Mouse (Mus musculus) cerebellum, adult 2 months (tissue): Measurements from ENCODE around the gene Fntb. TPM values are rescaled to one million over a fixed set of nuclear protein-coding genes. Genes with fewer than 3 reads are reported as not detected.

Experiments
- DNase-seq, 2 experiments: peaks; one replicate each; pipeline ENCODE4 v3.0.0; 2021
- H3K27ac ChIP-seq: fragments of 200-500 bp; 2 replicates; pipeline ENCODE4 v1.5.1; 2012; ENCODE audit warnings: low read length, control low read depth, inconsistent platforms; ENCODE audit not compliant: insufficient read depth
- H3K27me3 ChIP-seq: fragments of 200-500 bp; 2 replicates; pipeline ENCODE4 v1.6.1; 2012; ENCODE audit warnings: inconsistent platforms, mild to moderate bottlenecking, low read length, moderate library complexity; ENCODE audit not compliant: control insufficient read depth, insufficient read depth
- H3K4me1 ChIP-seq: fragments of 200-500 bp; 2 replicates; pipeline ENCODE4 v1.6.1; 2011; ENCODE audit warnings: low read length; ENCODE audit not compliant: control insufficient read depth, insufficient read depth
- H3K4me3 ChIP-seq: fragments of 200-500 bp; replicated peaks from 2 replicates; pipeline ENCODE3; 2011; ENCODE audit warnings: mild to moderate bottlenecking, low read depth, low read length, control low read depth; ENCODE audit not compliant: insufficient read depth
- CTCF ChIP-seq: fragments of 200-500 bp; IDR thresholded peaks from 2 replicates; pipeline ENCODE4 v1.5.1; 2011; ENCODE audit warnings: low read depth, mild to moderate bottlenecking, control low read depth, low read length, moderate library complexity, borderline replicate concordance; ENCODE audit not compliant: insufficient read depth
- POLR2A ChIP-seq: fragments of 200-500 bp; IDR thresholded peaks from 2 replicates; pipeline ENCODE4 v1.6.1; 2011; ENCODE audit warnings: low read length, control low read depth, borderline replicate concordance; ENCODE audit not compliant: insufficient read depth
- WGBS: fragments of 180-500 bp; shearing (Covaris S2); methylation state at CpG from one replicate; pipeline ENCODE4 v1.1.7; 2018; 5-methylcytosine and 5-hydroxymethylcytosine counted together
- polyA plus RNA-seq: library from polyadenylated mRNA; depleted of rRNA; stranded (reverse); fragments of >200 nt; gene quantifications from 2 replicates; pipeline ENCODE4 v1.2.3, GENCODE M21; 2012

The Fntb gene
- polyA plus RNA-seq, 1 experiment: 55.9 TPM

DNA sequence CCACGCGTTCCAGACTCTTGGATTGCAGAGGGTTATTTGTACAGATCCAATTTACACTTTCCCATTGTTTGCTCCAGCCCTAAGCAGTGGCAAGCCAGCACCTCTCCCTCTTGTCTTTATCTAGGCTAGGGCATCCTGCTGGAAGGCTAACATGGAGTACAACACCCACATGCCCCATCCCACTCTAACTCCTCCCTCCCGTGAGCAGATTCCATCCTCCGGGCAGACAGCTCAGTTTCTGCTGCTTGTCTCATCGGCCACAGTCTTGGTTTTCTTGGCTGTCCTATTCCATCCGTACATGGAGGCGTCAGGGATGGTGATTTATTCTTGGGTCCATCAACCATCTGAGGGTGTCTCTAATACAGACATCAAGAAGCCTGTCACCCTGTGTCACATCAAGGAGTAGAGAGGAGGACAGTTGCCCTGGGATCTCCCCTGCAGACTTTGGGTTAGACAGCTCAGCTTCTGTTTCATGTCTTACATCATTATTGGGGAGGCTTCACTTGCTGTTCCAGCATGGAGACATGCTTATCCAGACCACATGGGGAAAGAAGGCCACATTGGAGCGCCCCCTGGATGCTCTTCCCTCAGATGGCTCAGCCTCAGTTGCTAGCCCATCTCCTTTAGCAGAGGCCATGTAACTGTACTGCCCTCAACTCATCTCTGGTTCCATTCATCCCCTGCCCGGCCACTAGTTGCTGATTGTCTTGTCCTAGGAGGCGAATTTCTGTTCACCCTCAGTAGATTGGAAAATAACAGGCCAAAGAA, 129.6 kb downstream of the Fntb start:
- H3K4me1 ChIP-seq: peaks cover 36% of the 10 kb centered on the region
- DNase-seq: no peak
- H3K27me3 ChIP-seq: no peaks in the 10 kb centered on the region
- TF ChIP-seq CTCF: no peak
- no peak for TF ChIP-seq POLR2A
- H3K27ac ChIP-seq: peak overlapping the region; percentile 86
- no peak overlapping the region for H3K4me3 ChIP-seq
- WGBS: 78% methylated on average over 10 of the region's 10 CpGs

DNA sequence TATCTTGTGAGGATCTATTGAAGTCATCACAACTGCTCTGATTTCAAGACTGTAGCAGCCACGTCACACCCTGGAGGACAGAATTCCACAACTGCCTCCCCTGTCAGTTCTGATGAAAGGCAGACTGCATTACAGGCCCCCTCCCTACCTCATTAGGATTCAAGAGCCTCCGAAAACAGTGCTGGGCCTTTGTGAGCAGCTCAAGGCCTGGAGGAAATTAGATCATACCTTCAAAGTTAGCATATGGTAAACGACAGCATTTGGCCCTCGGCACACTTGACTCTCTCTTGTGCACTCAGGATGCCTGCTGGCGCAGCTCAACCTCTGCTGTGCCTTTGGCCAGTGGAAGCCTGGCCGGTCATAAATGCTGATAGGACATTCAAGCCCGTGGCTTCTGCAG, 130.4 kb downstream of the Fntb start:
- Histone ChIP-seq H3K4me3 (no peak overlapping the region), H3K4me1 (peaks cover 31% of the 10 kb centered on the region), H3K27me3 (no peaks in the 10 kb centered on the region), H3K27ac (peak overlapping the region; percentile 86)
- TF ChIP-seq CTCF: no peak
- DNase-seq: peak; percentile 77 to 90
- 9% methylated on average over 7 of the region's 7 CpGs for WGBS

DNA sequence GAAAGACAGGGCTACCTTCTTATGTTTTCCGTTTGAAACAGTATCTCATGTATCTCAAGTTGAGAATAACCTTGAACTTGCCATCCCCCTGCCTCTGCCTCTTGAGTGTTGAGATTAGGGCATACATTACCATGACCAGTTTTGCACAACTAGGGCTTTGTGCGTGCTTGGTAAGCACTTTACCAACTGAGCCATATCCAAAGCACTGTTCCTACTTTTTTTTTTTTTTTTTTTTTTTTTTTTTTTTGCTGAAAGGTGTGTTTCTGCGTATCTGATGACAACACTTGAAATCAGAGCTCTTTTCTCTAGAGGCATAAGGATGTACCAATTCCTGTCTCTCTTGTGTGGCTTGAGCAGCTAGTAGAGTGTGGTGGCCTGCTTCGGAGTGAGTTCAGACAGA, 131.2 kb downstream of the Fntb start:
- TF ChIP-seq POLR2A (no peak), CTCF (no peak)
- no peak overlapping the region for H3K4me3 ChIP-seq
- DNase-seq: no peak
- H3K4me1 ChIP-seq: peaks cover 30% of the 10 kb centered on the region; the same call in 1 of the 2 replicates
- peak overlapping the region; percentile 49; the same call in 1 of the 2 replicates for H3K27ac ChIP-seq
- no peaks in the 10 kb centered on the region for H3K27me3 ChIP-seq
- whole genome bisulfite sequencing: 98% methylated on average over 4 of the region's 4 CpGs

DNA sequence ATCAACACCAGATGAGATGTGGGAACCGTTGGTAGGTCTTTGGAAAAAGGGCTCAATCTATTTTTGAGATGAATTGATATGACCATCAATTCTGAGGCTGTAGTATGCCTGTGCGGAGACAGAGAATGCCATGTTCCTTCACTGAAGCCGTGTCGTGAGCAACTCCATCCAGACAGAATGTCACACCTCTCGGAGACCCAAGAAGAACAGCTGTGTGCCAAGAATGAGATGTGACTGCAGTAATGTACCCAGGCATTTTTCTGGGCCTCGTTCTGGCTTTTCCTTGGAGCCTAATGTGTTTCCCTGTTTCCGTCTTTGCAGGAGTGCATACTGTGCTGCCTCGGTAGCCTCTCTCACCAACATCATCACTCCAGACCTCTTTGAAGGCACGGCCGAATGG, 131.6 kb downstream of the Fntb start:
- TF ChIP-seq POLR2A (no peak), CTCF (no peak)
- Histone ChIP-seq H3K27me3 (no peaks in the 10 kb centered on the region), H3K4me3 (no peak overlapping the region), H3K4me1 (peaks cover 30% of the 10 kb centered on the region; the same call in 1 of the 2 replicates), H3K27ac (0 out of 2 replicates have a peak overlapping the region, but pooled peaks have one; percentile 24)
- WGBS: 66% methylated on average over 10 of the region's 10 CpGs
- no peak for DNase-seq

DNA sequence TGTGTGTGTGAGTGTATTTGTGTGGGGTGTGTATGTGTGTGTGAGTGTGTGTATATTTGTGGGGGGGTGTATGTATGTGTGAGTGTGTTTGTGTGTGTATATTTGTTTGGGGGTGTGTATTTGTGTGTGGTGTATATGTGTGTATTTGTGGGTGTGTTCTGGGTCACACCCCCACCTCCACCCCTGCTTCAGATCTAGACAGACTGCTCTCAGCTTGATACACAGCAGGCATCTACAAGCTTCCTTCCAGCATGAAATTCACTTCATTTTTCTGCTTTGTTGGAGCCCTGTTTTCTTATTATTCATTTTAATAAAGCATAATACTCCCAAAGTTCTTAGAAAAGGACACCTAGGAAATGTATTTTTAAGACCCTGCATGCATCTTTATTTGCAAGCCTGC, 132.8 kb downstream of the Fntb start:
- DNase-seq: peak in 1 of 2 experiments; percentile 70
- H3K4me3 ChIP-seq: no peak overlapping the region
- TF ChIP-seq POLR2A: no peak
- no peak for TF ChIP-seq CTCF
- peaks cover 30% of the 10 kb centered on the region; the same call in 1 of the 2 replicates for H3K4me1 ChIP-seq
- H3K27me3 ChIP-seq: no peaks in the 10 kb centered on the region
- peak overlapping the region; percentile 76 for H3K27ac ChIP-seq

DNA sequence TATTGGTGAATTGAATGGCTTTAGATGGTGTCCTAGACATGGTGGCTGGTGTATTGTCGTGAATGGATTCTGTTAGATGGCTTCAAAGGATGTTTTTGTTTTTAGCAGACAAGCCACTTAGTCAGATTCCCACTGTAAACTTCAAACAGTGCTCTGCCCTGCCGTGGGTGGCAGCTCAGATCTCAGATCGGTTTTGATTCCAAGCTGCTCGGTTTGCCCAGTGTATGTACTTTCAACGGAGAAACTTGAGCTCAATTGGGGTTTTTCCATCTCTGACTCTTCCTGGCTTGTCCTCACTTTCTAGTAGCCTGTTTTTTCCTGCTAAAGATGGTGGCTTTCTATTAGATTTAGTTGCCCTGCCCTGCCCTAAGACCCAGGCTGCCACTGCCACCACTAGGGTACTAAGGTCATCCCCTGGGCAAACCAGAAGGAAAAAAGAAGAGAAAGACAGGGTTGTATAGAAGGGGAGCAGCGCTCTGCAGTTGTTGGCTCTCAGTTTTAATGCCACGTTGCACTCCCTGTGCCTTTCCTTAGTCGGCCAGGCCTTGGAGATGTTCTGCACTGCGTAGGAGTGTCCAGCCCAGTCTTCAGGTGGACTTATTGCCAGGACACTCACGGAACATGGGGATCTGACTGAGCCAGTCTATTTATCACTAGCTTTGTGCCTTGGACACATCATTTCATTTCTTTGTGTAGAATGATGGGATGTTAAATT, 134.0 kb downstream of the Fntb start:
- 86% methylated on average over 10 of the region's 10 CpGs for WGBS
- no peak for DNase-seq
- Histone ChIP-seq H3K4me3 (no peak overlapping the region), H3K27ac (no peak overlapping the region), H3K4me1 (peaks cover 29% of the 10 kb centered on the region; the same call in 1 of the 2 replicates), H3K27me3 (no peaks in the 10 kb centered on the region)
- TF ChIP-seq CTCF: no peak
- no peak for TF ChIP-seq POLR2A

DNA sequence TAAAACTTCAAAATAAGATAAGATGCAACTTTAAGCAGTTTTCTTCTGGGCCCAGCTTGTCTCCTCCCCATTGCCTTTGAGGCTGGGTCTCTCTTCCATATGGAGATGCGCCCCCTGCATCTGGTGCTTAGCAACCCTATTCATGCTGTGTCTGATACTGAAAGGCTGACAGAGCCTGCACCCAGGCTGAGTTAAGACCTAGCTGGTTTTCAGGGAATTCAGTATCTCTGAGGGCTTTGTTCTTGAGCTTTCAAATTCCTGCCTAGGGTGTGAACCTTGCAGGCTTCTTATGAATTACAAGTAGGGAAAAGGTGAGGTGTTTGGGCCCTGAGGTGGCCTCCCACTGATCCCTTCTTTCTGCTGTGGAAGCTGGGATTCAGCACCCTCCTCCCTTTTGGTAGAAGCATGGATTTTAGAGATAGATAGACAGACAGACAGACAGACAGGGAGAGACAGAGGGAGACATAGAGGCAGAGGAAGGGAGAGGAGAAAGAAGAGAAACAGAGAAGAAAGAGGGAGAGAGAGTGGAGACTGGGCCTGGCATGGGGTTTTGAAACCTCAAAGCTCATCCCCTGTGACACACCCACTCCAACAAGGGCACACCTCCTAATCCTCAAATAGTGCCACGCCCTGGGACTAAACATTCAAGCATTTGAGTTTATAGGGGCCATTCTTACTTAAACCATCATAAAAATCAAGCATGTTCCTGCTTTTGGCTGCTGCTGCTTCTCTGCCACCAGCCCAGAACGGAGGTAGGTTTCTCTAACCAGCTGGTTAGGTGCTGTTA, 136.3 kb downstream of the Fntb start:
- WGBS: 90% methylated on average over 3 of the region's 3 CpGs
- no peak overlapping the region for H3K4me3 ChIP-seq
- no peak for DNase-seq
- H3K27ac ChIP-seq: no peak overlapping the region
- TF ChIP-seq POLR2A (no peak), CTCF (no peak)
- H3K27me3 ChIP-seq: no peaks in the 10 kb centered on the region
- H3K4me1 ChIP-seq: peaks cover 13% of the 10 kb centered on the region; the same call in 1 of the 2 replicates
